Mouse (Mus musculus): Measurements from ENCODE around the gene Tenm3.
A peak's percentile ranks its signal among the peaks of the same experiment; 100 is the strongest.

Gene Tenm3

DNA sequence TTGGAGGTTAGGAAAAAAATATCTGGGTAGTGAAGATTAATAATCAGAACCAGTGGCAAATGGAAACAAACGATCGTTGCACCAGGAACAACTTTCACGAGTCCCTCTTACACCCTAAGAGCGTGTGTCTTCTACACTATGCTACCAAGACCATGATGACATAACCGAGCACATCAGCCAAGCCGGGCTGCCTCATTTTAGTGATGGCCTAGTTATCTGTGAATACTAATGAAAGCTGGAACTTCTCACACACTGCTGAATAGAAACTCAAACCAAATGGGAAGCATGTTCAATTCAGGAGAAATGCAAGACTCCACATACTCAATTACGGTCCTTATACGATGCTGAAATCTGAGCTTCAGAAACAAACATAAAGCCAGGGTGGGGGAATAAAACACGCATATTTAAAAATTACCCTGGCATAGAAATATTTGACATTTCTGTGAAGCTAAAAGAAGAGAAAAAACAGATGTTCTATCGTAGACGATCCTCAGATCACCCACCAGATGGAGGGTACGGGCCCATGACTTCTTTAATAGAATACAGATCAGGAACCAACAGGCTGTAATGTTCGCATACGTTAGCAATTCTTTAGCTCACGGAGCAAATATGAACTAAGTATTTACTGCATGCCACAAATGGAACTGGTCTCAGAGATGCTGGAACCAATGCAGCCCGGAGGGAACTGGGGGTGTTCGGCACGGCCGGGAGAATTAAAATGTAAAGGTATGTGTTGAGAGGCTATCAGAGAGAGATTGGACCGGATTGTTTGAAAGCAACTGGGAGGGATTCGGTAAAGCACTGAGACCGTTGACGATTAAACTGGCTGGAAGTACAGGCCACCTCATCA is 393.1 kb downstream of the Tenm3 start:
- no peak for DNase-seq (ENCODE audit: low spot score)

DNA sequence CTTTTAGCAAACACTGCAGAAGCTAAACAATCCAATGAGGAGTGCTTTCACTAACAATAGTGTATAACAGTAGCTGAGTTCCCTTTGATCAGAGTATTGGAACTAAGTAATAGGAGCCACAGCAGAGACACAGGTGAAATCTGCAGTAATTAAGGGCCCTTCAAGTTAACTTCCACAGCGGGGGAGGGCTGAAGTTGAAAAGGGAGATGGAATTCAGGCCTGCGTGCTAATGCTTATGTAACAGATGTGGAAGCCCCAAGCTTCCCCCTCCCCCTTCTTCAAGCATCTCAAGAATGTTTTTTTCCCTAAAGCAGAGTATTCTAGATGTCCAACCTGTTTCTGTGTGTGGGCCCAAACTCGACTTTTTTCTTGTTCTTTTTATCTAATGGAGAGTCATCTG is 394.1 kb downstream of the Tenm3 start:
- DNase-seq (ENCODE audit: low spot score): no peak

DNA sequence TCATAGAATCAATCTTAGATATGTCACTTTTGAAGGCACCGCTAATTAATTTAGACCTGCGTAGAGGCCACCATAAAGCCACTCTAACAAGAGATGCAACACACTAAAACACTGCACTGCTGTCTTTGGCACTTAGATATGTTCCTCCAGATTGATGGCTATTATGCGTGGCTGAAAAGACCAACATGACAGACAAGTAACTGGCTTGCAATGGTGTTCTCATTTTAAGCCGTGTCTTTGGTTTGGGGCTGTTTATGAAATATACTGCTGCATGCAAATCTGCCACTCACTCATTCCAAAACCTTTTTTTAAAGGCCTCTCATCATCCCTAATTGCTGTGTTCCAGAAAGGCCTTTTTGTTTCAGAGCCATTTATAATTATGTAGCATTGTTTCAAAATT is 398.1 kb downstream of the Tenm3 start:
- DNase-seq (ENCODE audit: low spot score): no peak

DNA sequence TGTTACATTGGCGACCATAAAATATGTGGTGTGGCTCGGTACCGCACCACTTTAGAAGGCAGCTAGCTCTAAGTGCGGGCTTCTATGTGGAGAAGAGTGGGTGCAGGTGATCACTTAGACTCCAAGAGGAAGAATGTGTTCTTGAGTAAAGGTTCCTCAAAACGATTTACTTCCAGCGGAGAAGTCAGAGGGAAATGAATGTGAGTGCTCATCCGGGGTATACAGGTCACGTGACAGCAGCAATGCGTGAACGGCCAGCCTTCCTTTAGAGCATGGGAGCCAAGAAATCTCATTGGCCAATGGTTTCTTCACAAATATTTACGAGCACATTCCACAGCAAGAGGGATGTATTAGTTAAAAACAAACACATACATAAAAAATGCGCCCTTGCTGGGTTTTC is 404.3 kb downstream of the Tenm3 start:
- no peak for DNase-seq (ENCODE audit: low spot score)

GRCm38 (mm10) chr8:48437523-48438207 is 406.1 kb downstream of the Tenm3 start:
- DNase-seq (ENCODE audit: low spot score): no peak

DNA sequence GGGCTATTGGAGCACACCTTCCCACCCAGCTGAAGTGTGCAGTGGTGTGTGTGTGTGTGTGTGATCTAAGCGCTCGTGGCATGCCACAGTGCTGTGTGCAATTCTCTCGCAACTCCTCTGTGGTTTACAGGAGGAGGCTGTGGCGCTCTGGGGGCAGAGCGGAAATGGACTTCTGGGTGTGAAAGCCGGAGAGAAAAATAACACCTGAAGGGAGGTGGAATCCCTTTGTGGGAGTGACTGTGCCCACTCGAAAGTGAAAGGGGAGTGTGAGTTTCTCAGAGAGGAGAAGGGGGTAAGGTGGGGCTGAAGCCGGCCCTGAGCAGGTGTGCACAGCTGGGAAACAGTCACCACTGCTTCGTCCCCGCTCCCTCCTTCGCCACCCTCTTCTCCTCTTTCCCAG is 418.6 kb downstream of the Tenm3 start:
- DNase-seq (ENCODE audit: low spot score): no peak

- DNase-seq (ENCODE audit: low spot score): no peak
These were observed 426.0 kb downstream of the Tenm3 start for GRCm38 (mm10) chr8:48417714-48418113.

- no peak for DNase-seq (ENCODE audit: low spot score)
These were observed 432.8 kb downstream of the Tenm3 start for GRCm38 (mm10) chr8:48410916-48411315.

- no peak for DNase-seq (ENCODE audit: low spot score)
These were observed 443.2 kb downstream of the Tenm3 start for GRCm38 (mm10) chr8:48400572-48400972.

DNA sequence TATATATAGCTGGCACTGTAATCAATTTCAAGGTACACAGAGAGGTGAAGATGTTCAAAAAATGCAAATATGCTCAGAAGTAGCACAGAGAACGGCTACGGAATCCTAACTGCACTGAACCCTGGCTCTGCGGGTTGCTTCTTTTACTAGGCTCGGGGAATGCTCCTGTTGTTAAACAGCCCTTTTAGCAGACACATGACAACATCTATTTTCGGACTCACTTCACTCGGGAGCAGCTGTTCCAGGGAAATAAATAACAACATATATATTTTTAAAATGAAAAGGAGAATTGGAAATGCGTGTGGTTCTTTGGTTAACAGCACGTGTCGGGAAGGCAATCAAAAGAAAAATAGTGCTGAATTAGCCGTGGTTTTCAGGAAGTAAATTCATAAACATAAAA is 457.9 kb downstream of the Tenm3 start:
- no peak for DNase-seq (ENCODE audit: low spot score)

DNA sequence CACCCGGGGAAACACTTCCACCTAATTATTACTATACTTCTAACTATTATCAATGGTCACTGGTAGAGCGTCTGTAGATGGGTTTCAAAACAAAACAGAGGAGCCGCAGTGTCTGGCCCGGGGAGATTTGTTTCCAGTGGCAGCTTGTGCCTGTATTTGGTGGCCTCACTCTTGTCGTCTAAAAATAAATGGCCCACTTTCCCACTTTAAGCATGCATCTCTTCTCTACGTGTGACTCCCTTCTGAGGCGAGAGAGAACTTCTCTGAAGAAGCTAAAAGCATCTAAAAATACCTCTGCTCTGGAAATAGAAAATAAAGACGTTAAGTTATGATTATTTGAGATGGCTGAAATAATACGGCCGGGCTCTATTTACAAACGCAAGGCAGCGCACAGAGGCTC is 463.7 kb downstream of the Tenm3 start:
- no peak for DNase-seq (ENCODE audit: low spot score)

DNA sequence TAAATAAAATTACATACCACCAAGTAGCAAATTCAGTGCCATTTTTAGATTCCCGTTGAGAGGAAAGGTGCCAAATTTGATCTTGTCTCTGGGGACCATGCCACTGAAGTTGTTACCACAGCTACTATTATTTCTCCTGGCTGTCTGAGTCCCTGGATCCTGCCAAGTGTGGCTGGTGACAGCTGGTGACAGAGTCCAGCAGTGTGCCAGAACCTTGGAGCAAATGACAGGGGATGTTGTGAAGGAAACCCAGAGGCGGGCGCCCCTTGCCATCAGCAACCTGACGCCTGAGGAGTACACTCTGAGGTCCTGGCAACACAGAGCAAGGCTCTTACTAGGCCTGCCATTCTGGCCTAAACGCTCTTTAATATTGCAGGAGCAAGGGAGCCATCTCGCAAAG is 467.0 kb downstream of the Tenm3 start:
- DNase-seq (ENCODE audit: low spot score): peak; percentile 51

GRCm38 (mm10) chr8:48375183-48375582 is 468.6 kb downstream of the Tenm3 start:
- no peak for DNase-seq (ENCODE audit: low spot score)

- no peak for DNase-seq (ENCODE audit: low spot score)
These were observed 470.3 kb downstream of the Tenm3 start for GRCm38 (mm10) chr8:48373404-48373803.

DNA sequence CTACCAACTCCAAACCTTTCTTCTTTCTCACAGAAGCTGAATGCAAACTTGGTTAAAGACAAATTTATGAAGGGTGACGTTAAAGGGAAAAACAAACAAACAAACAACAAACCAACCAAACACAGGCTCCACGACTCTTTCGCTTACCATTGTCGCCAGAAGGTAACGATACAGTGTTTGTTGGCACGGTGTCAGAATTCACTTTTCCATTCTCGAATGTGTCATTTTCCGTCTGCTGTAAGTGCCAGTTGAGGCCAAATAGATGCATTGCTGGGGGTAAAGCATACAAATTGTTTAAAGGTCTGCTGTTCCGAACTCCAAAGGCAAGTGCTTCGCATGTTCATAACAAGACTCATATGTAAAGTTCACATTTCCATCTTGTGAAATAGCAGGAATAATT is 476.6 kb downstream of the Tenm3 start:
- no peak for DNase-seq (ENCODE audit: low spot score)

GRCm38 (mm10) chr8:48356849-48357248 is 486.9 kb downstream of the Tenm3 start:
- DNase-seq (ENCODE audit: low spot score): no peak

GRCm38 (mm10) chr8:48353458-48353857 is 490.3 kb downstream of the Tenm3 start:
- DNase-seq (ENCODE audit: low spot score): no peak

DNA sequence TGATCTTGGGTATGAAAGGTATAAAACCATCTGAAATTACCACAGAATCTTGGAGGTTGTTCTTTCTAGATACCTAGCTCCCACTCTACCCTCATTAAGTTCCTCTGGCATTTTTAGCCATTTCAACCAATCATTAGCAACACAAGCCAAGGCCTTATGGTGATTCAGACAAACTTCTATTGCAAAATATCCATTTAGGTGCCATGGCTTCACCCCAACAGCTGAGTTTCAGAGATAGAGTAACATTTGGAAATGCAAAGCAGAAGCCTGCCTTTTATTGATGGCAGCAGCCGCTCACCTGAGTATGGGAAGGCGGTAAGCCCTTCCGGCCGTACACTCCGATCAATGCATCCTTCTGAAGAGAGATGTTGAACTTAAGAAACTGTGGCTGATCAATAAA is 494.9 kb downstream of the Tenm3 start:
- DNase-seq (ENCODE audit: low spot score): no peak

DNA sequence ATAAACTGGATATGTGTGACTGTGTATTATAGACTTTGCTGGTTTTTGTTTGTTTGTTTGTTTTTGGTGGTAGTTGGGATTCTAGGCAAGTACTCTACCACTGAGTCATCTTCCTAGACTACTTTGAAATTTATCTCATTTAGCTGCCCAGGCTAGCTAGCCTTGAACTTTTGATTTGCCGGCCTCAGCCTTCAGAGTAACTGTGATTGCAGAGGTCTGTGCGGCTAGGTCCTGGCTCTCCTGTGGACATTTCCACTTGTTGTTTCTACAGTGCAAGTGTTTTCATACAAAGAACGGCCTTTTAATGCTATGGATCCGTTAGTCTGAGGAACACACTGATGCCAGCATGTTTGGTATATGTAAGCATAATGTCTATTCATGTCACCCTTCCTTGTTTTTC is 495.4 kb downstream of the Tenm3 start:
- DNase-seq (ENCODE audit: low spot score): no peak

GRCm38 (mm10) chr8:48343067-48343420 is 500.7 kb downstream of the Tenm3 start:
- no peak for DNase-seq (ENCODE audit: low spot score)

- no peak for DNase-seq (ENCODE audit: low spot score)
These were observed 501.3 kb downstream of the Tenm3 start for GRCm38 (mm10) chr8:48342321-48343066.

DNA sequence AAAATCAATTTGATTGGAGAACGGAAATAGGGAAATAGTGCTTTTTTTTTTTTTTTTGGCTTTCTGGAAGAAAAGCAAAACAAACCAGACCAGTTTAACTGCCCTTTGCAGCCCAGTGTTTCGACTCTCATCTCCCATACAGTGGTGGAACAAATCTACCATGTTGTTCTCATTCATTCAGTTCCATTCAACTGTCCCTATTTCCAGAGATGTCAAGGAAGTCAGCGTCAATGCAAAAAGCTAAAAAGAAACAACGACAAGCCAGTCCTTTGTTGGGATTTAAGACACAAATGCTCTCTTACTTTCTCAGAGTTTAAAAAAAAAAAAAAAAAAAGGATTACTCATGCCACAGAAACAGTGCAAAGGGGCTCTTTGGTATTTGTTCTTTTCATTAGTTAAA is 502.1 kb downstream of the Tenm3 start:
- DNase-seq (ENCODE audit: low spot score): no peak

- no peak for DNase-seq (ENCODE audit: low spot score)
These were observed 502.5 kb downstream of the Tenm3 start for GRCm38 (mm10) chr8:48341276-48341675.
